Mouse (Mus musculus): ENCODE measurements around the gene Hnrnpu.

DNA sequence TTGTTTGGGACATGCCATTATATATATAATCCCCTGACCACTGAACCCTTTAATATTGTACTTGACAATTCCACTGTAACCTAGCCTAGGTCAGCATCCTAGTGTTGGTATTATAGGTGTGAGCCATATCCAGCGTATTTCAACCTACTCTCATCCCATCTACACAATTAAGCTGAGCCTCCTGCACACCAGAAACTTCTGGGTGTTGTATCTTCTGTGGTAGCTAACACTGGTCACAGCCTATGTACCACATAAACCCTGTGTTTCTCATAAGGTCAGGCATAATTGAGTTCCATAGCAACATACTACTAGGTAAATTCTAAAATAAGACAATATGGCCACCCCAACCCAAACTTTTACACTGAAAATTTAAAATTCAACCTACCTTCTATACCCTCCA lies 14.4 kb downstream of the Hnrnpu start:
- TF ChIP-seq CTCF (IDR thresholded peaks at IDR 0.05): no peak
- TF ChIP-seq EP300 (IDR thresholded peaks at IDR 0.05): no peak
